Comparison of ENCODE assay signal across 16 mouse cellular contexts in genomic region chr10:93768222-93768621, GRCm38 (mm10).
DNase-seq lines count a peak whose midpoint lies in the region; ATAC-seq and TF ChIP-seq lines count a peak whose summit lies in the region.
"Had no signal": no experiment of that assay in that cellular context is flagged by ENCODE, and none has a peak within 500 bp of the region (broad histone marks: within the 10 kb centered on the region; RNA-seq: fewer than 3 reads in every experiment).

No protein-coding gene starts in this region.

- no peak for TF ChIP-seq POLR2A in thymus, adult 2 months (IDR thresholded peaks at IDR 0.05; ENCODE audit: control insufficient read depth, extremely low read depth, insufficient read depth, low read length, poor library complexity)

- no peak for TF ChIP-seq CTCF in forebrain, postnatal 0 days (IDR thresholded peaks at IDR 0.05; ENCODE audit: low read depth)
- TF ChIP-seq CTCF in layer of hippocampus, adult 2 months (conservative IDR thresholded peaks at IDR 0.05): no peak
- TF ChIP-seq CTCF in thymus, adult 2 months (IDR thresholded peaks at IDR 0.05; ENCODE audit: borderline replicate concordance, control insufficient read depth, extremely low read depth, insufficient read depth, low read length, poor library complexity): no peak

- WGBS in forebrain, postnatal 0 days: 22% methylated on average over 9 of the region's 9 CpGs
- WGBS in forebrain, embryonic 10.5 days: 82% methylated on average over 9 of the region's 9 CpGs
- WGBS in midbrain, embryonic 13.5 days: 65% methylated on average over 9 of the region's 9 CpGs
- 11% methylated on average over 9 of the region's 9 CpGs for WGBS in thymus, adult 2 months

- peak; percentile 52 for DNase-seq in forebrain, postnatal 0 days
- no peak for DNase-seq in forebrain, embryonic 10.5 days (ENCODE audit: extremely low spot score, low spot score)
- DNase-seq in layer of hippocampus, adult 2 months (ENCODE audit: low spot score in 2 of 2): peak in 1 of 2 experiments; percentile 21
- no peak for DNase-seq in layer of hippocampus, adult 9-10 months (ENCODE audit: low spot score)
- peak; percentile 92 for DNase-seq in Muller cell, postnatal 12 days (ENCODE audit: inconsistent ontology term)
- peak; percentile 13 to 52 for DNase-seq in layer of hippocampus, postnatal 14 days (ENCODE audit: low spot score in 2 of 2)
- DNase-seq in thymus, adult 2 months: no peak
- DNase-seq: cerebellum, adult 9-11 months; gastrocnemius, postnatal 25 days; kidney, adult 8-10 months; thymus, adult 18-20 months had no signal

- H3K4me3 ChIP-seq in forebrain, postnatal 0 days (ENCODE audit: low read depth, low read length): no peak overlapping the region
- no peak overlapping the region for H3K4me3 ChIP-seq in forebrain, embryonic 10.5 days
- peak overlapping the region; percentile 26; the same call in 1 of the 2 replicates for H3K4me3 ChIP-seq in layer of hippocampus, adult 2 months
- H3K4me3 ChIP-seq in midbrain, embryonic 13.5 days (replicated peaks): no peak overlapping the region
- no peak overlapping the region for H3K4me3 ChIP-seq in thymus, adult 2 months (ENCODE audit: control insufficient read depth, insufficient read depth, low read length)
- H3K4me3 ChIP-seq: embryonic facial prominence, embryonic 10.5 days; limb, embryonic 12.5 days had no signal

- no peaks in the 10 kb centered on the region for H3K4me1 ChIP-seq in forebrain, postnatal 0 days (ENCODE audit: insufficient read depth)
- H3K4me1 ChIP-seq in forebrain, embryonic 10.5 days: peaks cover 10% of the 10 kb centered on the region
- 0 out of 2 replicates have a peak, but pooled peaks cover 3% of the 10 kb centered on the region for H3K4me1 ChIP-seq in midbrain, embryonic 13.5 days (replicated peaks)
- peaks cover 3% of the 10 kb centered on the region for H3K4me1 ChIP-seq in thymus, adult 2 months (replicated peaks; ENCODE audit: control insufficient read depth, insufficient read depth, low read length)
- H3K4me1 ChIP-seq: embryonic facial prominence, embryonic 10.5 days; limb, embryonic 12.5 days had no signal

- H3K9ac ChIP-seq in forebrain, postnatal 0 days: no peak overlapping the region
- no peak overlapping the region for H3K9ac ChIP-seq in midbrain, embryonic 13.5 days (replicated peaks)
- H3K9ac ChIP-seq: limb, embryonic 12.5 days had no signal

- H3K27ac ChIP-seq in forebrain, postnatal 0 days (ENCODE audit: low read depth, low read length): no peak overlapping the region
- H3K27ac ChIP-seq in forebrain, embryonic 10.5 days: no peak overlapping the region
- peak overlapping the region; percentile 79 for H3K27ac ChIP-seq in layer of hippocampus, adult 2 months
- no peak overlapping the region for H3K27ac ChIP-seq in midbrain, embryonic 13.5 days
- H3K27ac ChIP-seq in thymus, adult 2 months (ENCODE audit: control insufficient read depth, insufficient read depth, low read length): no peak overlapping the region
- H3K27ac ChIP-seq: embryonic facial prominence, embryonic 10.5 days; limb, embryonic 12.5 days had no signal

- no peaks in the 10 kb centered on the region for H3K9me3 ChIP-seq in forebrain, postnatal 0 days (ENCODE audit: low read length)
- no peaks in the 10 kb centered on the region for H3K9me3 ChIP-seq in forebrain, embryonic 10.5 days
- H3K9me3 ChIP-seq in midbrain, embryonic 13.5 days: no peaks in the 10 kb centered on the region
- H3K9me3 ChIP-seq: embryonic facial prominence, embryonic 10.5 days; limb, embryonic 12.5 days had no signal

- no peak overlapping the region for H3K4me2 ChIP-seq in forebrain, postnatal 0 days (ENCODE audit: low read depth)
- H3K4me2 ChIP-seq in midbrain, embryonic 13.5 days (replicated peaks): no peak overlapping the region
- H3K4me2 ChIP-seq: limb, embryonic 12.5 days had no signal

- ATAC-seq in forebrain, postnatal 0 days: peak; percentile 56; the same call in 1 of the 2 replicates
- ATAC-seq in midbrain, embryonic 13.5 days: no peak
- ATAC-seq: activated CD4-positive, CD25-positive, alpha-beta regulatory T cell, adult 4 months; hindbrain, embryonic 16.5 days had no signal

- H3K36me3 ChIP-seq in forebrain, postnatal 0 days (ENCODE audit: insufficient read depth): no peaks in the 10 kb centered on the region
- H3K36me3 ChIP-seq in forebrain, embryonic 10.5 days (replicated peaks): no peaks in the 10 kb centered on the region
- H3K36me3 ChIP-seq in midbrain, embryonic 13.5 days: no peaks in the 10 kb centered on the region
- H3K36me3 ChIP-seq in thymus, adult 2 months (ENCODE audit: control insufficient read depth, insufficient read depth, low read length): no peaks in the 10 kb centered on the region
- H3K36me3 ChIP-seq: embryonic facial prominence, embryonic 10.5 days; limb, embryonic 12.5 days had no signal

- H3K27me3 ChIP-seq in forebrain, postnatal 0 days (ENCODE audit: insufficient read depth, low read length): no peaks in the 10 kb centered on the region
- no peaks in the 10 kb centered on the region; the same call in 1 of the 2 replicates for H3K27me3 ChIP-seq in forebrain, embryonic 10.5 days (ENCODE audit: poor library complexity, severe bottlenecking)
- H3K27me3 ChIP-seq in midbrain, embryonic 13.5 days: no peaks in the 10 kb centered on the region
- no peaks in the 10 kb centered on the region for H3K27me3 ChIP-seq in thymus, adult 2 months (ENCODE audit: control insufficient read depth, insufficient read depth, low read length)
- H3K27me3 ChIP-seq: limb, embryonic 12.5 days had no signal

Comparison
In these comparisons a context has a peak if more than half of its experiments do, and no peak if none do; other contexts are left out.
1. DNase-seq: peak in forebrain, postnatal 0 days (single experiment), Muller cell, postnatal 12 days (single experiment) and layer of hippocampus, postnatal 14 days (2 of 2); none in forebrain, embryonic 10.5 days (single experiment), layer of hippocampus, adult 9-10 months (single experiment) and thymus, adult 2 months (single experiment).